Mouse (Mus musculus): ENCODE results near the gene Plin4. TPM values are rescaled to one million over a fixed set of nuclear protein-coding genes. Genes with fewer than 3 reads are reported as not detected.

The Plin4 gene
- polyA plus RNA-seq, 1 experiment from 2014 or later: 0.12 TPM

- no peaks in the 10 kb centered on the region for H3K9me3 ChIP-seq (replicated peaks)
- H3K9ac ChIP-seq: peak overlapping the region; percentile 45; the same call in 1 of the 2 replicates
- peak overlapping the region; percentile 69 for H3K4me3 ChIP-seq (replicated peaks)
- no peak overlapping the region for H3K27ac ChIP-seq
- H3K4me1 ChIP-seq: peaks cover 55% of the 10 kb centered on the region
- 11% methylated on average over 20 of the region's 21 CpGs for whole genome bisulfite sequencing
- H3K27me3 ChIP-seq: peaks cover 72% of the 10 kb centered on the region
- no peaks in the 10 kb centered on the region for H3K36me3 ChIP-seq
- peak overlapping the region; percentile 100 for H3K4me2 ChIP-seq
- no peak for ATAC-seq (replicated peaks; ENCODE audit: low FRiP score)
Observed at GRCm38 (mm10) chr17:56139355-56139754, 29.8 kb upstream of the Plin4 start.

GRCm38 (mm10) chr17:56137839-56138613, 28.4 kb upstream of the Plin4 start:
- peaks cover 59% of the 10 kb centered on the region for H3K27me3 ChIP-seq

GRCm38 (mm10) chr17:56136558-56136957, 27.0 kb upstream of the Plin4 start:
- no peak overlapping the region for H3K4me2 ChIP-seq
- no peaks in the 10 kb centered on the region for H3K9me3 ChIP-seq (replicated peaks)
- H3K4me1 ChIP-seq: peaks cover 59% of the 10 kb centered on the region
- no peak overlapping the region for H3K4me3 ChIP-seq (replicated peaks)
- no peak for ATAC-seq (replicated peaks; ENCODE audit: low FRiP score)
- no peak overlapping the region for H3K27ac ChIP-seq
- peaks cover 44% of the 10 kb centered on the region for H3K27me3 ChIP-seq
- no peak overlapping the region for H3K9ac ChIP-seq
- no peaks in the 10 kb centered on the region for H3K36me3 ChIP-seq
- WGBS: 80% methylated on average over 7 of the region's 7 CpGs

More at GRCm38 (mm10) chr17:56137839-56138613, 28.4 kb upstream of the Plin4 start:
- Histone ChIP-seq H3K9ac (0 out of 2 replicates have a peak overlapping the region, but pooled peaks have one; percentile 21), H3K36me3 (no peaks in the 10 kb centered on the region), H3K9me3 (replicated peaks) (no peaks in the 10 kb centered on the region), H3K27ac (no peak overlapping the region), H3K4me3 (replicated peaks) (peak overlapping the region; percentile 24), H3K4me1 (peaks cover 68% of the 10 kb centered on the region), H3K4me2 (peak overlapping the region; percentile 53)
- 14% methylated on average over 25 of the region's 25 CpGs for WGBS
- ATAC-seq (replicated peaks; ENCODE audit: low FRiP score): no peak

GRCm38 (mm10) chr17:56134463-56134971, 24.9 kb upstream of the Plin4 start:
- WGBS: 2% methylated on average over 27 of the region's 27 CpGs
- Histone ChIP-seq H3K9ac (peak overlapping the region; percentile 11; the same call in 1 of the 2 replicates), H3K27ac (peak overlapping the region; percentile 85), H3K27me3 (peaks cover 24% of the 10 kb centered on the region), H3K4me2 (peak overlapping the region; percentile 64), H3K4me1 (peaks cover 49% of the 10 kb centered on the region), H3K36me3 (no peaks in the 10 kb centered on the region), H3K4me3 (replicated peaks) (peak overlapping the region; percentile 33), H3K9me3 (replicated peaks) (no peaks in the 10 kb centered on the region)
- peak; percentile 23 for ATAC-seq (replicated peaks; ENCODE audit: low FRiP score)

GRCm38 (mm10) chr17:56133457-56134363, 24.1 kb upstream of the Plin4 start:
- 15% methylated on average over 19 of the region's 21 CpGs for WGBS
- Histone ChIP-seq H3K4me2 (peak overlapping the region; percentile 64), H3K9ac (peak overlapping the region; percentile 14; the same call in 1 of the 2 replicates), H3K36me3 (no peaks in the 10 kb centered on the region), H3K9me3 (replicated peaks) (no peaks in the 10 kb centered on the region), H3K27me3 (peaks cover 16% of the 10 kb centered on the region), H3K27ac (peak overlapping the region; percentile 85), H3K4me3 (replicated peaks) (peak overlapping the region; percentile 33), H3K4me1 (peaks cover 45% of the 10 kb centered on the region)
- ATAC-seq (replicated peaks; ENCODE audit: low FRiP score): peak; percentile 80

GRCm38 (mm10) chr17:56132661-56133060, 23.1 kb upstream of the Plin4 start:
- ATAC-seq (replicated peaks; ENCODE audit: low FRiP score): no peak
- peak overlapping the region; percentile 23; the same call in 1 of the 2 replicates for H3K4me3 ChIP-seq (replicated peaks)
- peak overlapping the region; percentile 46 for H3K4me2 ChIP-seq
- no peak overlapping the region for H3K9ac ChIP-seq
- H3K9me3 ChIP-seq (replicated peaks): no peaks in the 10 kb centered on the region
- H3K27me3 ChIP-seq: peaks cover 8% of the 10 kb centered on the region; the same call in 1 of the 2 replicates
- peaks cover 35% of the 10 kb centered on the region for H3K4me1 ChIP-seq
- no peaks in the 10 kb centered on the region for H3K36me3 ChIP-seq
- no peak overlapping the region for H3K27ac ChIP-seq
- WGBS: 5% methylated on average over 14 of the region's 14 CpGs

- no peak overlapping the region for H3K4me3 ChIP-seq (replicated peaks)
- 43% methylated on average over 7 of the region's 7 CpGs for WGBS
- no peak overlapping the region for H3K9ac ChIP-seq
- peaks cover 2% of the 10 kb centered on the region; the same call in 1 of the 2 replicates for H3K27me3 ChIP-seq
- no peaks in the 10 kb centered on the region for H3K36me3 ChIP-seq
- H3K9me3 ChIP-seq (replicated peaks): no peaks in the 10 kb centered on the region
- no peak overlapping the region for H3K27ac ChIP-seq
- no peak overlapping the region for H3K4me2 ChIP-seq
- H3K4me1 ChIP-seq: peaks cover 27% of the 10 kb centered on the region
- no peak for ATAC-seq (replicated peaks; ENCODE audit: low FRiP score)
Observed at GRCm38 (mm10) chr17:56131814-56132213, 22.2 kb upstream of the Plin4 start.

GRCm38 (mm10) chr17:56131136-56131535, 21.5 kb upstream of the Plin4 start:
- H3K36me3 ChIP-seq: no peaks in the 10 kb centered on the region
- H3K9ac ChIP-seq: no peak overlapping the region
- no peak overlapping the region for H3K4me3 ChIP-seq (replicated peaks)
- no peak overlapping the region for H3K4me2 ChIP-seq
- H3K27ac ChIP-seq: no peak overlapping the region
- peaks cover 27% of the 10 kb centered on the region for H3K4me1 ChIP-seq
- no peaks in the 10 kb centered on the region for H3K9me3 ChIP-seq (replicated peaks)
- no peak for ATAC-seq (replicated peaks; ENCODE audit: low FRiP score)
- WGBS: 91% methylated on average over 10 of the region's 10 CpGs
- H3K27me3 ChIP-seq: no peaks in the 10 kb centered on the region

- Histone ChIP-seq H3K4me2 (no peak overlapping the region), H3K4me3 (replicated peaks) (no peak overlapping the region), H3K27me3 (peaks cover 21% of the 10 kb centered on the region), H3K36me3 (no peaks in the 10 kb centered on the region), H3K4me1 (peaks cover 19% of the 10 kb centered on the region), H3K27ac (no peak overlapping the region), H3K9ac (no peak overlapping the region), H3K9me3 (replicated peaks) (no peaks in the 10 kb centered on the region)
- ATAC-seq (replicated peaks; ENCODE audit: low FRiP score): no peak
- WGBS: 70% methylated on average over 15 of the region's 15 CpGs
Observed at GRCm38 (mm10) chr17:56128246-56128645, 18.6 kb upstream of the Plin4 start.

GRCm38 (mm10) chr17:56126175-56126574, 16.6 kb upstream of the Plin4 start:
- Histone ChIP-seq H3K4me2 (no peak overlapping the region), H3K36me3 (no peaks in the 10 kb centered on the region), H3K27ac (no peak overlapping the region), H3K4me1 (peaks cover 14% of the 10 kb centered on the region), H3K4me3 (replicated peaks) (no peak overlapping the region), H3K9me3 (replicated peaks) (peaks cover 6% of the 10 kb centered on the region; the same call in 1 of the 2 replicates), H3K9ac (no peak overlapping the region), H3K27me3 (peaks cover 42% of the 10 kb centered on the region)
- WGBS: 75% methylated on average over 11 of the region's 11 CpGs
- ATAC-seq (replicated peaks; ENCODE audit: low FRiP score): no peak

- no peak overlapping the region for H3K4me2 ChIP-seq
- ATAC-seq (replicated peaks; ENCODE audit: low FRiP score): no peak
- H3K4me3 ChIP-seq (replicated peaks): 0 out of 2 replicates have a peak overlapping the region, but pooled peaks have one; percentile 49
- no peaks in the 10 kb centered on the region for H3K36me3 ChIP-seq
- H3K9me3 ChIP-seq (replicated peaks): peaks cover 6% of the 10 kb centered on the region; the same call in 1 of the 2 replicates
- H3K4me1 ChIP-seq: peaks cover 20% of the 10 kb centered on the region
- peaks cover 51% of the 10 kb centered on the region for H3K27me3 ChIP-seq
- WGBS: 87% methylated on average over 4 of the region's 4 CpGs
- H3K9ac ChIP-seq: no peak overlapping the region
- H3K27ac ChIP-seq: no peak overlapping the region
Observed at GRCm38 (mm10) chr17:56125276-56125630, 15.7 kb upstream of the Plin4 start.

Measured in kidney, embryonic 15.5 days (tissue).